Mouse (Mus musculus): Measurements from ENCODE around the gene Podxl.
"Not testable (repeated sequence)": the region's sequence is repeated elsewhere in the genome, so short reads cannot be mapped to it uniquely, and the experiment has no call there.

The Podxl gene

DNA sequence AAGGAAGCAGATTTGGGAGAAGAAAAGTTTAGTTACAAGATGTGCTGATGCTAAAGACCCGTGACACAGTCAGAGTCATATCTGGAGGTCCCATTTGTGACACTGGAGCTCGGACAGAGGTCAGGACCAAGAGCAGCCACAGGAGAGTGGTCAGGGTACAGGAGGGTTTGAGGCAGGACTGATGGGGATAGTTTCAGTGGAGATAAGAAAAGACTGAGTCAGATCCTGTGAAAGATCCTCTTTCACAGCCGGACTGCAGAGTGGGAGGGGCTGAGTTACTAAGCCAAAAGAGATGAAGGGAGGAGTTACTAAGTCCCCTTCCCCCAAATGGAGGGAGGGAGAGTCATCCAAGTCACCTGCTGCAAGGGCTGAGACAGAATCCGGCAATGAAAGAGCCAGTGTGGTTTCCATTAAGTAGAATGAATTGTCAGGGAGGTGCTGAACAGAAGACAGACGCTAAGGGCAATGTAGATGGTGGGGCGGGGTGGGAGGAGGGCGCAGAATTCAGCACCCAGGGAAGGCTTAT lies 4.4 kb upstream of the Podxl start:
- DNase-seq (ENCODE audit: low read depth, low spot score), result no peak

DNA sequence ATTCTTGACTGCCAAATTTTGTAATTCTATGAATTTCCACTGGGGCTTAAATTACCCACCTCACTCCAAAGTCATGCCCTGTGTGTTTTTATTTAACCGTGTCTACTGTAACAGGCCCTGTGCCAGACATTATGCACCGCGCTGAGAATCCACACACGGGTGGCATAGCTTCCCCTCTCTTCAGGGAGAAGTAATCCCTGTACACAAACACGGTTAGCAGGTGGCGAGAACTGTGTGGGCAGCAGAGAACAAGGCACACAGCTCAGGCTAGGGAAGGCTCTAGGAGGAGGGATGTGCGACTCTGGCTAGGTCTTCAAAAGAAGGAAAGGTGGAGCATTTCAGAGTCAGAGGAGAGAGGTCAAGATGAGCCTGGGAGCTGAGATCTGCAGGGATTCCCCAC lies 3.4 kb upstream of the Podxl start:
- no peak for DNase-seq (ENCODE audit: low read depth, low spot score)

DNA sequence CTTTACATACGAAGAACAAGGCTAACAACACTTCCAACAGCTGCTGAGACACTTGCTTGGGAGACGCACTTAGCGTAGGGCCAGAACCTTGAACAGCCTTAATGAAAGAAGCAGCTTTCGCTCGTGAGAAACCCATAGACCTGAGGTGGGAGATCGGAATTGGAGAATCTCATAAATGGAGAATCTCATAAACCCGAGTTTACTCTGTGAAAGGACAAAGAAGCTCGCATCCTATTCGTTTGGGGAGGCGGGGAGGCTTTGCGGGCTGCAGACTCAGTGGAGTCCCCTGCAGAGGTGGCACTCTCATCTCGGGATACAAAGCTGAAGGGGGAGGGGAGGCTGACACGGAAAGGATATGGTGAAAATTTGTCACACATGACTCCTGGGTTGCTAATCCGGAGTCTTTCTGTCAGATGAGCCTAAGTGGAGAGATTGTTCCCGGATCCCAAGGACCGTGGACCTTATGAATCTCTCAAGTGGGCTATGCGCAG lies 1.2 kb upstream of the Podxl start:
- DNase-seq (ENCODE audit: low read depth, low spot score), result peak; percentile 7

DNA sequence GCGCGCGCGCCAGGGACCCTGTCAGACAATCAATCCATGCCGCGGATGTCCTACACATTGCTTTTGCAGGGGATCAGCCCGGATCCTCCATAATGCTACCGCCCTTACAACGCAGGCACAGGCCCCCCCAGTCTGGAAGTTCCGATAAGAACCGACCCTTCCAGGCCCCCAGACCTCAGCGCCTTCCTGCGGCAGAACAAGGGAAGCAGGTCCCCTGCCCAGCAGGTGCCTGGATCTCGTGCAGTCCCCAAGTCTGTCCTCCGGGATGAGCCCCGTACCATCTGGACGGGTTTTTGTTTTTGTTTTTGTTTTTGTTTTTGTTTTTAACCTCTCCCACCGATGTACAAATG lies 376 bp upstream of the Podxl start:
- no peak for DNase-seq (ENCODE audit: low read depth, low spot score)

DNA sequence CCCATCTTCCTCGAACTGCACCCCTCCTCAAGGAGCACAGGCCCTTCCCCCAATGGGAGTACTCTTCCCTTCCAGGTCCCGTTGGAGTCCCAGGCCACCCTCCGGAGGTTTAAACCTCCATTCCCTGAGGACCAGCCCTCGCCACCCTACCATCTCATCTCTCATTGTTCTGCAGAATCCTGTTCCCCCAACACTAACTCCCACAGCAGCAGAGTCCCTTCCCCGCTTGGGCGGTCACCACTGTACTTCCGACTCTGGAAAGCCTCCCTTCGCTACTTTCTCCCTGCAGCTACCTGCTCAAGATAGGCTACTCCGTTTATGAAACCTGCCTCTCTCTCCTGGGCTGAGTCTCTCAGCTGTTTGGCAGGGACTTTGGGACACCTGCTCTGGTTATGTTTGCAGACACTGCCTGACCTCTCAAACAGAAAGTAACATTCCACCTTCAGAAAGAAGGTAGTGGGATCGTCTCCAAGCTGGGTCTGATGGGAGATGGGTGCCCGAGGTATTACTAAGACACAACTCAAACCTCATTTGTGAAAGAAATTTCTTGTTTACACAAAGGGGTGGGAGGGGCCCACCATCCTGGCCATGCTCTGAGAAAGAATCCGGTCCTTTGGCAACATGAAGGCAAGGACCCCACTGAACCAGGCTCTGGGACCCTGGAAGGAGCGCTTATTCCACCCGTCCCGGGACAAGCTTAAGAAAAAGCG lies 1.3 kb downstream of the Podxl start:
- no peak for DNase-seq (ENCODE audit: low read depth, low spot score)

DNA sequence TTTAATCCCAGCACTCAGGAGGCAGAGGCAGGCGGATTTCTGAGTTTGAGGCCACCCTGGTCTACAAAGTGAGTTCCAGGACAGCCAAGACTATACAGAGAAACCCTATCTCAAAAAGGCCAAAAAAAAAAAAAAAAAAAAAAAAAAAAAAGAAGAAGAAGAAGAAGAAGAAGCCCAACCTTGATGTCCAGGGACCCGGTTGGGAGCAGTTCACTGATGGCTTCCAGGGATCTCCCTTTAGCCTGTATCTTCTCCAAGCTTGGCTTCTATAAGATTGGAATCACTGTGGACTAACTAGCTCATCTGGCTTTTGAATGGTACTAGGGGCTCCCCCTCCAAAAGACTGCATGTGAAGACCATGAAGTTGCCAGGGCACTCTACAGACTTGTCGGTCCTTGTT lies 1.8 kb downstream of the Podxl start:
- not testable (repeated sequence) for DNase-seq (ENCODE audit: low read depth, low spot score)

DNA sequence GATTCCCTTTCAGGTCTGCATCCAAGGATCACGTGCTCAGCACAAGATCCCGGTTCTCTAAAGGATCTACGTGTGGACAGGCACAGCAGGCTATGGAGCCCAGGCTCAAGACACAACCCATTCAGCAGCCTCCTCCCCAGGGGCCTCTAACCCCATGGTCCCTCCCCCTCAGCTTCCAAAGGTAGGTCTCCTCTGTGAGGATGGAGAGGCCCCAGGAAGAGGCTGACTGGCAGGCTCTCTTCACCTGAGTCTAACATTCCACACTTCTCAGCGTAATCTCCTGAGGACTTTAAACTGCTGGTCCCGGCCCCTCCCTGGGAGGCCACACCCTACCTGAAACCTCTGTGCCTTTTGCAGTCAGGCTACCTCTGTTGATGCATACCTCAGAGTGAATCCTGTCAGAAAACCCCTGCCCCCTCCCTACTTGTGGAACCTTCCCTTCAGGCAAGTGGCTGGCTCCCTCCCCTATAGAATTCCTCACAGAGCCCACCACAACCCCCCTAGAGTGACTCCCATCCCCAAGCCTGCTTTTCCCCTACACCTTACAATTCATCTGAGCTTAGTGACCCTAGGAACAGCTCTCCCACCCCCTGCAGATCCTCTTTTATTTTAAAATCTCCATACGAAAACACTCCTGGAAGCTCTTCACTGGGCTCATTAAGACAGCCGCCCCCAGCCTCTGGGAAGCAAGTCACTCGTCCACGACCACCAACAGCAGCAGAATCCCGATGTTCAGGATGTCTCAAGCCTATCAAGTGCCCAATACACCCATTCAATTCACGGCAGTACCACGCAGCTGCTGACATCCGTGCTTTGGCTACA lies 3.4 kb downstream of the Podxl start:
- no peak for DNase-seq (ENCODE audit: low read depth, low spot score)

DNA sequence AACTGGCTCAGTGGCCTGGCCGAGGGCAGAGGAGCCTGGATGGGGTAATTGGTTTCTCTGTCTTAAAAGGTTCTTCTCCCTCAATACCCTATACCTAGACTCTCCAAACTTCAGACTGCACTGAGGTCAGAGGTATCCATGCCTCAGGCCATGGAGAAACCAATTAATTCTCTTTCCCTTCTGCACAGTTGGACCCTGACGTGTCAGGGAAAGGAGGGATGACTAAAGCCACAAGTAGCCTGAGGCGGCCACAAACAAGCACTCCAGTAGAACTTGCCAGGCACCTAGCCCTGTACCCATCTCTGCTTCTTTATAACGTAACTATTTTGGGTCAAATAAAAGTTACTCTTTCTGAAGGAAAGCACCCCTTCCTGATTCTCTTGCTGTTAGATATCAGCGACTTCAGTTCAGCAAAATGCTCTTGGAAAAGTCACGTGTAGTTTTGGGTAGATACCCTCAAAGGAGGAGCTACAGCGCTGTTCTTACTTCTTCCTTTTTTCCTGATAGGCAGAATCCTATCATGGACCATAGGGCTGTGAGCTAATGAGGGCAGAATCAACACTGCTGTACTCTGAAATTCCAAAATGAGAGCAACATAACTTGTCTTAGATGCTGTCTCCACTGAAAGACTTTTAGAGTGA lies 7.2 kb downstream of the Podxl start:
- DNase-seq (ENCODE audit: low read depth, low spot score), result no peak

DNA sequence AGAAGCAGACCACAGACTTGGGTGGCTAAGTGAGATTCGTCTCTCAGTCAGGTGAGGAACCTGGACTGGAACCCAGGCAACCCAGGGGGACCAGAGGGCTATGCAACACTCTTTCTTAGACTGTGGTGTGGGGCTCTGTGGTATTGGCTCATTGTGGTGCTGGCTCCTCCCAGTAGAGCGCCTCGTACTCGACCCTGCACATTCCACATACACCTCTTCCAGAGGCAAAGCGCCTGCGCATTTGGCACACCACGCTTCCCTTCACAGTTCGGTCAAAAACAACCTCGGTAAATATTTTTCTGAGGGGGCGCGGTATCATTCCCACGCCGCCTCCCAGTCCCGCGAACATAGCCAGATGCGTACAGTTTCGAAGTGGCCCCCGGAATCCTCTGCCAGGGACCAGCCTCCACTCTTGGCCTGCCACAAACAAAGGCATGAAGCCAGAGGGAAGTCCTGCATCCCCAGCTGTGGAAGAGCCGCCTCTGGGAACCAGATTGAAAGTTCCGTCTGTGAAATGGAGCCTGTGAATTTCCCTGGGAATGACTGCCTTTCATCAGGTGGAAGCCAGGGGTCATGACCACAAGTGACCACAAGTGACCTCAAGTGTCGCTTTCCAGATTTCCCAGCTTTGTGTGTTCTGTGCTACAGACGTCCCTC lies 12.8 kb downstream of the Podxl start:
- DNase-seq (ENCODE audit: low read depth, low spot score), result no peak

DNA sequence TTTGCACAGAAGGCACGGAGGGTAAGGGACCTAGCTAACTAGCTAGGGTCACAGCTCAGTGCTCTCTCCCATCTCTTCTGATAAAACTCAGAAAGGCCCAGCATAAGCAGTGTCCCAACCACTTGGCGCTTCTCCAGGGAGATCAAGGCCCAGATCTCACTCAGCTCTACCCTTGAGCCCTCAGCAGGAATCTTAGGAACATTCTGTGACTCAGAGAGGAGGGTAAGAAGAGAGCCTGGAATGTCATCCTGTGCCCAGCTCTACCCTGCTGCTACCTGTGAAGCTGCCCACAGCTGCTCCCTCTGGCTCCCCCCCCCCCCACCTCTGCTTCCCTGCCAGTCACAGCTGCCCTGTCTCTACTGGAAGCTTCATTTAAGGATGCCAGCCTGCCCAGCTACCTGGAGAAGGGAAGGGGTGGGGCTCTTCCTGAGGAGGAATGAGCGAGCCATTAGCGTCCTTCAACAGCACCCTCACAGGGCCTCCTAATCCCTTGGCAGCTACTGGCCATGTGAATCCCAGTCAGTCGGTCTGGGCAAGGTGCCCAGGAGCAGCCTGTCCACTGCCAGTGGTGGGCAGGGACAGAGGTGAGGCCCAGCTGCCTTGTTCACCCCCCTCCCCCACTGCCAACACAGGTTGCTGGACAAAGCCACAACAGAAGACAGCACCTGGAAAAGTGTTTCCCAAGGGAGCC lies 14.3 kb downstream of the Podxl start:
- DNase-seq (ENCODE audit: low read depth, low spot score), result no peak

DNA sequence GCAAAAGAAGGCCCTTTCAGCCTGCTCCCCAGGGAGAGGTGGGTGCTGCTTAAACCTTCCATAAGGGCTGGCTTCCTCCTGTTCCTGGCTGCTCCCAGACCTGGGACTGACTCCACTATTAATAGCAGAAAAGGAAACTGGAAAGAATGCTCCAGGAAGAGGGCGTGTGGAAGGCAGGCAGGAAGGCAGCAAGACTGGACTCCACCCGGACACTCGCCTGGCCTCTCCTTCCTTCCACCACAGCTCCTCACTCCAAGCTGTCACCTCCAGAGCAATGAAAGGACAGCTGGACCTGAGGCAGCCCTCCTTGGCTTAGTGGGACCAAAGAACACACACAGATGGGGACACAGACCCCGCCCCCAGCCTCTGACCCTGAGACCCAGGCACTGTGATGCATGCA lies 19.5 kb downstream of the Podxl start:
- DNase-seq (ENCODE audit: low read depth, low spot score), result no peak

DNA sequence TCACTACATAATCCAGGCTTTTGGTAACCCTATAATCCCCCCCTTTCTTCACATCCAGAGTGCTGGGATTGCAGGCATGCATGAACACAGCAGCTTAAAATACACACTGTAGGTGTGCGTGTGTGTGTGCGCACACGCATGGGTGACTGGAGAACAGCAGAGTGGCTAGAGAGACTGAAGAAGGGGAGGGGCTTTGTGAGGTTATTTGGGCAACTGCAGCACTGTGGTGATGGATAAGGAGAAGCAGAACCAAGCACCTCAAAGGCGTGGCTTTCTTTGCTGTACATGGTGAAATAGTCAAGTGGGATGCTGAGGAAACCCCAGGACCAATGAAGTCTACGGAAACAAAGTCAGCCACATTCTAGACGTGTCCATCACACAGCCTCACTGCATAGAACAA lies 23.8 kb downstream of the Podxl start:
- DNase-seq (ENCODE audit: low read depth, low spot score), result no peak

DNA sequence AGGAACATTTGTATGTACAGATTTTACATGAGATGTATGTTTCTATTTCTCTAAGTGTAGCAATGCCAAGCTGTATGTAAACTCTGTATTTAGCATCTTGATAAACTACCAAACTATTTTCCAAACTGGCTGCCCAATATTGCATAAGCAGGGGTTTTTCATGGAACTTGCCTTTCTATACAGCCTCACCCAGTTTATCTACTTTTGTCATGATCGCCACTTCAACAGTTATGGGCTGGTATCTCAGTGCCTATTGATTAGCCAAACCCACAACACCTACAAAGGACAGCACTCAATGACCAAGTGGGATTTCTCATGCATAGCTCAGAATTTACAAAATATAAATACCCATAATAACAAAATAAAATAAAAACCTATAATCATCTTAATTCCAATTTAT lies 25.7 kb downstream of the Podxl start:
- DNase-seq (ENCODE audit: low read depth, low spot score), result no peak

DNA sequence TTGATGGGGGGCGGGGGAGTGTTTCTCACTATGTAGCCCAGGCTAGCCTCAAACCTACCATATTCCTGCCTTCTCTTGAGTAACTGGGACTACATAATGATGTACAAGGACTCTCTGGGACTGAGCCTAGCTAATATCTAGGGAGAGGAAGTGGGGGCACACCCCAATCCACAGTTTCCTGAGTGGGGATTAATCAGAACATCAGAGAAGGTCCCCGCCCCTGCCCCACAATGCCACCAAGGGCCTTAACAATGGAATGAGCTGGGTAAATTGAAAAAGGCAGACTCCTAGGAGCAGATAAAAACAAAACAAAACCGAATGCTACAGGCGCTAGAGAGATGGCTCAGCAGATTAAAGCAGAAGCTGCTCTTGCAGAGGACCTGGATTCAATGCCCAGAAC lies 26.6 kb downstream of the Podxl start:
- no peak for DNase-seq (ENCODE audit: low read depth, low spot score)

DNA sequence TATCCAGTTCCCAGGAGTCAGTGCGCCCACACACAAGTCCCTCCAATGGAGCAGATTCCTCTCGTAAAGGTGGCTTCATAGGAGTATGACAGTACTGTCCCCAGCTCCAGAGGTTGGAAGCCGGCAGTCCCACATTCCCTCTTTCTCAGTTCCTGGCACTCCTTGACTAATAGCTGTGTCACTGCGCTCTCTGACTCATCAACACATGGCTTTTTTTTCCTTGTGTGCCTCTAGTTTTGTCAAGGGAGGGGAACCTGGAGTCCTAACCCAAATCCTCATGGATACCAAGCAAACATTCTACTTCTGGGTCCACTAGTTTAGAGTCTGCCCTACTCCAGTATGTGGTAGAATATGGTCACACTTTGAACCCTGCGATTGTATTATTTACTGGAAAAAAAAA lies 29.1 kb downstream of the Podxl start:
- DNase-seq (ENCODE audit: low read depth, low spot score), result no peak

DNA sequence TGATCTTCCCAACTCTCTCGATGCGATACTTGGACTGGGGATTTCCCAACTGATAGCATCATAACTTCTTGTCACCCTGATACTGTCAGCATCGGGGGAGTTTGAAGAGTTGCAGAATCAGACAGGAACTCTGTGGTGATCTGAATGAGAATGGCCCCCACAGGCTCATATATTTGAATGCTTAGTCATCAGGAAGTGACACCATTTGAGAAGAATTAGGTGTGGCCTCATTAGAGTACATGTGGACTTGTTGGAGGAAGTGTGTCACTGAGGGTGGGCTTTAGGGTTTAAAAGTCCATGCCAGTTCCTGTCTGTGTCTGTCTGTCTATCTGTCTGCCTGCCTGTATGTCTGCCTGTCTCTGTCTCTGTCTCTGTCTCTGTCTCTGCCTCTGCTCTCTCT lies 31.9 kb downstream of the Podxl start:
- no peak for DNase-seq (ENCODE audit: low read depth, low spot score)

DNA sequence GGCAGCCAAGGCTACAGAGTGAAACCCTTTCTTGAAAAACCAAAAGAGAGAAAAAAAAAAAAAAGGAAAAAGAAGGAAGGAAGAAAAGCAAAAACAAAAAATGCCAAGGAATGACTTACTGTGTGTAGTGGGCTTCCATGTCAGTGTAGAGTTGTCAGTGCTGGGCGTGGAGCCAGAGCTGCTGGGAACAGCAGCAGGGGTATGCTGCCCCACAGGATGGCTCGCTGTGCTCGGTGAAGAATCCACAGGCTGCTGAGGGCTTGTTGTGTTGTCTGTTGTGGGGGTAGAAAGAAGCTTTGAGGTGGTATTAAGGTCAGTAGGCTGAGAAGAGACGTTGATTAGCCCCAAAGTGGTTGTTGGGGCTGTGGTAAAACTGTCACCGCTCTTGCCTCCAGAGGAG lies 35.4 kb downstream of the Podxl start:
- no peak for DNase-seq (ENCODE audit: low read depth, low spot score)

DNA sequence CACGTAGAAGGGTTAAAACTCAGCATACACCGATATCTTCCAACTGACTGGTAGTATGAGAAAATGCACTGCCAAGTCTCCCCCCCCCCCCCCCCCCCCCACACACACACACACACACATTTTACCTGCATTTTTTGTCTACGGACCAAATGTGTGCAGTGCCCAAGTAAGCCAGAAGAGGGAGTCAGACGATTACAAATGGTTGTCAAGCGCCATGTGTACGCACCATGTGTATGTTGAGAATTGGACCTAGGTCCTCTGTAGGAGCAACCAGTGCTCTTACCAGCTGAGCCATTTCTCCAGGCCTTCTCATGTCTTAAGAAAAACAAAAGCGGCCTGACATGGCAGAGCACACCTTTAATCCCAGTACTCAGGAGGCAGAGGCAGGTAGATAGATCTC lies 35.9 kb downstream of the Podxl start:
- DNase-seq (ENCODE audit: low read depth, low spot score), result peak; percentile 57

DNA sequence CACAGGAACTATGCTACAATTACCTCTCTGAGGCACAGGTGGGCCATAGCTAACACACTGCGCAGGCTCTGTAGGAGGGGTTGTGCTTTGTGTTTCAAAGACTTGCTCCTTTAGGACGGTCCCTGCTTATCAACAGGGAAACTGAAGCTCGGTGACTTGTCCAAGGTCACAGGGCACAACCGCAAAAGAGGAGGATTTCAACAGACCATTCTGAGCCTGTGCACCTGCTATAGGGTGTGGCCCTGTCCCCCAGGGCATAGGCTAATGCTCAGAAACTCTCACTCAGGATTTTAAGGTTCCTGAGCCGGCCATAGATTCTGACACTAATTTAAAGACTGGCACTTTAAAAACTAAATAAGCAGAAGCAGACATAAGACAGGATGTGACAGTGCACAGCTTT lies 36.9 kb downstream of the Podxl start:
- no peak for DNase-seq (ENCODE audit: low read depth, low spot score)

DNA sequence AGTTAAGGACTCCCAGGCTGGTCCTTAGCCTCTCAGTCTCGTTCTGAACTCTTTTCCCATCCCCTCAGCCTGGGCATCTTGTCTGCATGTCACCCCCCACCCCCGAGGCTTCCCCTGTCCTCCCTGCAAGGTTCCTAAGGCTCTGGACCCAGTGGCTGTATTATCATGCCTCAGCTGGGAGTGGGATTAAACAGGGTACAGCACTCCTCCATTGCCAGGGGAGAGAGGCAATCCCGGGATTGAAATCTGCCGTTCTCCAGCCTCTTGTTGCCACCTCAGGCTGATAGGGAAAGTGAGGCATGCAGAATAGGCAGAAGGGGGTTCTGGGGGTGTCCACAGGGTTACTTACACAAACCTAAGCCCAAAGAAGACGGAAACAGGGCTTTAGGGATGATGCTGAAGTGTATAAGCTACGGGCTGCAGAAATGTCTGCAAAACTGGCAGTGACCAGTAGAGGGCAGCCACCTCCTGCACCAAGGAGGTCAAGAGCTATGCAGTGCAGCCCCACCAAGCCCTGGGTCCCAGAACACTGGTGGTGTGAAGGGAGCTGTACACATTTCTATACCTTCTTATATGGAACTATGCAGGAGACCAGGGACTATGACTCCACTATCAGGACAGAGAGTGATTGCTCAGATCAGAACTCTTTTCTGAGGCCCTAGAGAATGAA lies 38.4 kb downstream of the Podxl start:
- DNase-seq (ENCODE audit: low read depth, low spot score), result peak; percentile 72

DNA sequence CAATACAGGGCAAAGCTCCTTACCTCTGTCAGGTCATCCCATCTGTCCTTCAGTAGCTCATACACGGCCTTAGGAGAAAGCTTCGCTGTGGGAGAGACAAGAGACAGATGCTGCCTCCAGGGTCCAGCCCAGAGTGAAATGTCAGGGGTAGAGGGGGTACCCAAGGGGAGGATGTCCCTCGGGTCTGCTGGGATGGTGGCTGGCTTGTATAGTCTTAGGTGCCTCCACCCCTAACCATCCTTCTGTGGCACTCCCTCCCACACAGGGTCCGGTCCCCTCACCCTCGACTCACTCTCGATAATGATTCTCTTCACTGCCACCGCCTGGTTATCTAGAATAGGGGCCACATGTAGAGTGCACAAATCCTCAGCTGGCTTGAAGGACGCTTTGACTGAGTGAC lies 39.1 kb downstream of the Podxl start:
- DNase-seq (ENCODE audit: low read depth, low spot score), result no peak
